Mouse (Mus musculus) embryo, embryonic 10 days (tissue): ENCODE measurements around the gene Kctd4.
"Not testable (repeated sequence)": the region's sequence is repeated elsewhere in the genome, so short reads cannot be mapped to it uniquely, and the experiment has no call there.

ENCODE experiments used
- DNase-seq: peaks from one replicate; pipeline ENCODE4 v3.0.0-alpha.2; 2015; ENCODE audit warnings: low spot score

Kctd4 gene

GRCm38 (mm10) chr14:75954766-75955165, at the start of gene Kctd4:
Gene Kctd4 (plus strand): TSS chr14:75955009.
- no peak for DNase-seq

DNA sequence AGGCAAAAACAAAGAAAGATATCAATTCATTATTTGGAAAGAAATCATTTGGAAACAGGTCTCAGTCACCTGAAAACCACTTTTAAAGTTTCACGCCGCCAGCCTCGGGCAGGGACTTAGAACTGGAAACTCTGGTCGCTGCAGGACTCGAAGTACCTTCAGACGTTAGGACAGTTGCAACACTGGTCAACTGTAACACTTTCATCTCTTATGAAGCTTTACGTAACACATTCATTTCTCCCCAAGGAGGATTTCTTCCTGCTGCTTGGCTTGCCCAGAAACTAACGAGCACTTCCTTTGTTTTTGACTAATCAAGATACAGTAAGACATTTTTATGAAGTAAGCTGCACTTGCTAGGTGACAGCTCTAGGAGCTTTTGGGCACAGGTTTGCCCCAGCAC, 47.9 kb upstream of the Kctd4 start:
- DNase-seq = no peak

- no peak for DNase-seq
These were observed 42.8 kb upstream of the Kctd4 start for GRCm38 (mm10) chr14:75911968-75912367.

GRCm38 (mm10) chr14:75912665-75913064, 42.1 kb upstream of the Kctd4 start:
- no peak for DNase-seq

GRCm38 (mm10) chr14:75923314-75924052, 31.3 kb upstream of the Kctd4 start:
- DNase-seq = no peak

DNA sequence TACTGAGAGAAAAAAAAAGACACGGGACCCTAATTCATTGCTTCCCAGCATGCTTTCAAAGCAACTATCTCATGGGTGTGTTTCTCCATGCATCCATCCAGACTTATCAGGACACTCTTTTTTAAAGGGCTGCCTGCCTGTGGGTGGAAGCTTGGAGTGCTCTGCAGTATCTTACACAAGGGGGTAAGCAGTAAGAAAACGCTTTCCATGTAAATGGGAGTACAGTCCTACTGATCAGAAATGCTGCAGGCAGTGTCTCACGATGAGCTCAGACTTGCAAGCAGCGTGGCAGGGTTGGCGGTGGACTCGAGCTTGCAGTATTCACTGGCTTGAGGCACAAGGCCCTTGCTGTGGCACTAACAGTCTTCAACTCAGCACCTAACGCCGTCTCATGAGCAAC, 25.1 kb upstream of the Kctd4 start:
- DNase-seq = not testable (repeated sequence)

DNA sequence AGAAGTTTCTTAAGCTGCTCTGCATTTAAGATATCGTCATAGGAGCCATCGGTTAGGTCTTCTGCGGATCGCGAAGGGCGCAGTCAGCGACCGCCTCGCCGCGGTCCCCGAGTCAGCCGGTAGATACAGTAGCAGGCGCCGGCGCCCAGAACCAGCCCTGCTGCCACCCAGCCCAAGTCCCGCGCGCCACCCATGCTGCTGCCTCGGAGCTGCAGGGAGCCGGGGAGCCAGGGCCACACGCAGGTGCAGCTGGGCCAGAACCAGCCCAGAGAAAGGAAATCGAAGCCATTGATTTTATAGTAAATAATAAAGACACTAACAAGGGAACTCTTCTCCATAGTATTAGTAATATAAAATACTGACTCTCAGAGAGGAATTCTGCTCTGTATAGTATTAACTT, 23.5 kb upstream of the Kctd4 start:
- no peak for DNase-seq

DNA sequence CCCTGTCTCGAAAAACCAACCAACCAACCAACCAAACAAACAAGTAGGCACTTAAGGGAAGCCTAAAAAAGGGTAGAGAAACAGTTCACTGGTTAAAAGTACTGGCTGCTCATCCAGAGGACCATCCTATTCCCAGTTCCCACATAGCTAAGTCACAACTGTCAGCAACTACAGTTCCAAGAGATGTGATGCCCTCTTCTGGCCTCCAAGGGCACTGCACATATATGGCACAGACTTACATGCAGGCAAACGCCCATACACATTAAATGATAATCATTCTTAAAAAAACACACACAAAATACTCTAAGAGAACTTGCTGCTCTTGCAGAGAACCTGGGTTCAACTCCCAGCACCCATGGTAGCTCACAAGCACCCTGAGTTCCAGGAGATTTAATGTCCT, 20.4 kb upstream of the Kctd4 start:
- DNase-seq = peak; percentile 47

GRCm38 (mm10) chr14:75937714-75938113, 17.1 kb upstream of the Kctd4 start:
- DNase-seq = no peak

DNA sequence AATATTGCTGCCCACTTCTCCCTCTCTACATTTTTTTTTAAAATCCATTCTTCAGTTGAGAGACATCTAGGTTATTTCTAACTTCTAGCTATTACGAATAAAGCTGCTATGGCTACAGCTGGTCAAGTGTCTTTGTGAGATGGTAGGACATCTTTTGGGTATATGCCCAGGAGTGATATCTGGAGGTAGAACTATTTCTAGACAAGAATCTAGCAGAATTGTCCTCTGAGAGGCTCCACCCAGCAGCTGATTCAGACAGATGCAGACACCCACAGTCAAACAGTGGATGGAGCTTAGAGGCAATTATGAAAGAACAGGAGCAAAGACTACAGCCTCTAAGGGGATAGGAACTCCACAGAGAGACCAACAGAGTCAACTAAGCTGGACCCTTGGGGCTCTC, 13.3 kb upstream of the Kctd4 start:
- no peak for DNase-seq

DNA sequence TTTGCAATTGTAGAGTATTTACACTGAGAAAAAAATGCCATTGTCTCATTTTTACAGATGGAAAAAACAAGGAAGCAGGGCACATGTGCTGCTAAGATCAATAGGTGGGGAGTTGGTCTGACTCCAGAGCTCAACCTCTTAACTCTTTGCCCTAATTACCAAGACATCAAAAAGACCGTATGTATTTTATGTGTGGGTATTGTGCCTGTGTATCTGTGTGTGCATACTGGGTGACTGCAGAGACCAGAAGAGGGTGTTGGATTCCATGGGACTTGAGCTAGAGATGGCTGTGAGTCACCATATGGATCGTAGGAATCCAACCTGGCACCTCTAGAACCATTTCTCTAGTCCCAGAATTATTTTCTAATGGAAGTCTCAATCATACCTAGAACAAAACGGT, 12.4 kb upstream of the Kctd4 start:
- no peak for DNase-seq

DNA sequence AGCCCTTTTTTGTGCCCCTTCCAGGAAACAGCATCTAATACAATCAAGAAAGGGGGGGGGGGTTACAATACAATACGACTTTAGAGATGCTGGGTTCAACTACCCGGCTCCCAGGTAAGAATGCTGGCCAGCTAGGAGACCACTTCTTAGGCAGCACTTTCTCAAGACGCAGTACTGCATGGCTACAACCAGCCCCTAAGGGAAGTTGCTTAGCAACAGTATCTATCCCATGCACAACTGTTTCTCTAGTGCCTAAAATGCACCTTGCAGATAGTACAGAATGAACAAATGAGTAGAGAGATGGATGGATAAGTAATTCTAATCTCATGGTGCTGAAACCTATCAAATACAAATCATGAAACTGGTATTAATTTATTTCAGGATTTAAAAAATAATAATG, 7.1 kb upstream of the Kctd4 start:
- DNase-seq = no peak

DNA sequence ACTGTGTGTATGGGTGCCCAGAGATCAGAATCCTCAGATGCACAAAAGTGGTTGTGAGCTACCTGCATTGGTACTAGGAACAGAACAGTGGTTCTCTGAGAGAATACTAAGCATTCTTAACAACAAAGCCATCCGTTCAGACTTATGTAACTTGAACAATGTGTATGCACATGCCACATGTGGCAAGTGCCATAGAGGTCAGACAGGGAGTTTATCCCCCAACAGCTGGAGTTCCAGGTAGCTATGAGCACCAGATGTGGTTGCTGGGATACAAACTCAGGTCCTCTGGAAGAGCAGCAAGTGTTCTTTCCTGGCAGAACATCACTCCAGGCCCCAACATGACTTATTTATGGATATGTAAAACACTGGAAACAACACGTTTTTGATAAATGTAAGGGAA, 1.8 kb upstream of the Kctd4 start:
- DNase-seq = no peak

DNA sequence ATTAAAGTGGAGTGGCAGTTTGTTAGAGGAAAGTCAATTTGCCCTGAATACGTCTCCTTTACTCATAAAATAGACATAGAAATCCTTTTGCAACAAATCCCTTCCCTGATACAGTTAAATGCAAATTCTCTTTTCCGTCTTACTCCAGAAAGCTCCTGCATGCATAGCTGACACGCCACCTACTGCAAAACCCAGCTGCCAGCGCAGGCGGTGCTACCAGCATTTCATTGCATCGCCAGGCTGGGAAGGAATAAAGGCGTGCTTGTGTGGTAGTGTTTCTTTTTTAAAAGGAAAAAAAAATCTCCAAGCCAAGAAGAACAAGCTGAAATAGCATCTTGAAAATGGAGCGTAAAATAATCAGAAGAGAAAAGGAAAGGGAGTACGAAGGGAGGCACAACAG, 7.4 kb downstream of the Kctd4 start:
- DNase-seq = no peak

DNA sequence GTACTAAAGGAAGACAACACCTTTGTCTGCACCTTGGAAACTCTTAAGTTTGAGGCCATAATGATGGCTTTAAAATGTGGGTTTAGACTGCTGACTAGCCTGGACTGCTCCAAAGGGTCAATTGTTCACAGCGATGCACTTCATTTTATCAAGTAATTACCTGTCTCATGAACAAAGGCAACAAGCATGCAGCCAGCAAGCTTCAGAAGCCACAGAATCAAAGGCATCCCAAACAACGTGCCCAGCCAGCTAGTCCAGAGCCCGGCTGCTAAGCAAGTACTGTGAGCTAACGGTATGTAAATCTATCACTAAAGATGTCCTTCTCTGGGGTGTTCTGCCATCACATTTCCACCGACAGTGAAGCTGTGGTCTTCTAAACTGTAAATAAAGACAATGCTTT, 8.4 kb downstream of the Kctd4 start:
- DNase-seq = peak; percentile 12

GRCm38 (mm10) chr14:75964000-75964399, 9.2 kb downstream of the Kctd4 start:
- no peak for DNase-seq

GRCm38 (mm10) chr14:75964433-75964832, 9.6 kb downstream of the Kctd4 start:
- no peak for DNase-seq

GRCm38 (mm10) chr14:75967291-75967690, 12.5 kb downstream of the Kctd4 start:
- DNase-seq = no peak

GRCm38 (mm10) chr14:75976107-75976506, 21.3 kb downstream of the Kctd4 start:
- no peak for DNase-seq

- no peak for DNase-seq
These were observed 26.4 kb downstream of the Kctd4 start for GRCm38 (mm10) chr14:75981231-75981630.

DNA sequence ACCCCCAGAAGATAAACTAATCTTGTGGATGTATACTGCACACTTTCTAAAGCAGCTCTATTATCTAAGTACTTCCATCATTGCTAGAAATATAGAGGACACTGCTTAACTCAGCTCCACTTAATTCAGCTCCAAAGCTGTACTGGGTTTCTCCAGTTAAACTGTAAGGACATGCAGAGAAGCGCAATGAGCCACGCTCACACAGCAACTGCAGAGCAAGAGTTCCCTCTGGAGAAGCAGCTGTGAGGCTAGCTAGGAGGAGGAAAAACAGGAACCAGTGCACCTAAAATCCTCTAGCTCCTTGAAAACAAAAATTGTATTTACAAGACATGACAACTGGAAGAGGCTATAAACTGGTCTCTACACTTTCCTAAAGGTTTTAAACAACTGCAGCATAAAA, 29.1 kb downstream of the Kctd4 start:
- DNase-seq = no peak

DNA sequence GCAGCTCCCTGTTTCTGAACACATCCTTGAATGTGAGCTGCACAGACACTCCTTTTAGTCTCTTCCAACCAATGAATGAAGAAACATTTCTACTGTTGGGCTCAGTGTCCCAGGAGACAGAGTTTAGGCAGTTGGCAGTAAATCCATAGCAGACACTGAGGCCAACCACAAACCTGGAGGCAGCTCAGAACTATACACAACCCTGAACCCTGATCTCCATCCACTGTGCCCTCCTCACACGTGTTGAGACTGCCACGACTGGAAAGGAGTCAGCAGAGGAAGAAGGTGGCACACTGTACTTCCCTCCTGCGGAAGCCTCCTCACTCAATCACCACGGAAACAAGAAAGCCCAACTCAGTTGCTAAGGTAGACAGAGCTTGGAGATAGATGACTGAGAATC, 30.3 kb downstream of the Kctd4 start:
- DNase-seq = no peak

DNA sequence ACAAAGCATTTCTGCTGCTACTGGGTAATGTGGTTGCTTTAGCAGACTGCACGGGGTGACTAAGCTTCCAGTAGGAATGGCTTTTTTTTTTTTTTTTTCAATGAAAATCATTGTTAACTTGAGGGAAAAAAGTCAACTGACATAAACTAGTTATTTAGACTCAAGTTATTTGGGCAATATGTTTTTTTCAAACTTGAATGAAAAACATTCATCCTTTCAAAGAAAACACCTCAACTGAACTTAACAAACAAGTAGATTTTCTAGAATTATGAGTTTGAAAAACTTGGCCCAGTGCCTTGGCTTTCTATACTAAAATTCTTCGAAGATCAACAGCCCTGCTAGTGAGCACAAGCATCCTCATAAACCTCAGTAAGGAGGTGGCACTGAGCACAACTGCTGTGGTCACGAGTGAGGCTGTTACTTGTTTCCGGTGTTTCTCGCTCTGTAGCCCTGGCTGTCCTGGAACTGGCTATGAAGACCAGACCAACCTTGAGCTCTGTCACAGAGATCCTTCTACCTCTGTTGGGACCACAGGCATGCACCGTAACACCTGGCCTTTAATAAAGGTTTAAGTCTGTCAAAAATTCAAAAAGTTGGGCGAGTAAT, 32.2 kb downstream of the Kctd4 start:
- no peak for DNase-seq

DNA sequence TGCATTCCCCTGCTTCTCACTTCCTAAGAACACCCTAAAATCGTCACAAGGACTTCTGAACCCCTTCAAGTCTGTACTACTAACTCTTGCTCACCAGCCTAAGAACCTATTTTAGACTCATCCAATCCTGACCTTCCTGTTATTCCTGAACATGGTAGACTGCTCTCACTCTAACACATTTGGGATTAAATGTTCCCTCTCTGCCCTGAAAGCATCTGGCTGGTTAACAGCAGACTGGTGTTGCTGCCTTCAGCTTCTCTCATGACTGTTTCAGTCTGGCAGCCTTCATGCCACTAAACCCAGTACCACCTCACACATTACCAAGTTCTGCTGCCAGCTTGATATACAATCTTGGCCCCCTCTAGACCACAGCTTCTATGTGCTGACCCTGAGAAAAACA, 34.4 kb downstream of the Kctd4 start:
- DNase-seq = no peak
